Comparison of ENCODE assay signal across 1 mouse cellular context in the genomic region with DNA sequence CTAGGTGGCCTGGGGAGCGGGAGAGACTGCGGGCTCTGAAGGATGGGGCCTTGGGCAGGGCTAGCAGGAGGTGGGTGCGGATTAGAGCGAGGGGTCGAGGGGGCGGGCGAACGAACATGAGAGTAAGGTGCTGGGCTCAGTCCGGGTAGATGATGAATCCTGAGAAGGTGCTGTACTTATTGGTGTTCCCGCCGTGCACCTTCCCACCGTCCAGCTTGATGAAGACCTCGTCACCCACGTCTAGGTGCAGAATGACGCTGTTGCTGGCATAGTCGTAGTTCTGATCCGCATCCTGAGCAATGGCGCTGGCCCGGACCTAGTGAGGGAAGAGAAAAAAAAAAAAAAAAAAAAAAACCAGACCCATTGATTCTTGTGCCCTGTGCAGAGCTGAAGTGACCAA.
TF ChIP-seq lines count a peak whose summit lies in the region.

No protein-coding gene starts in this region.

TF ChIP-seq in myocyte, 11 proteins besides CTCF, POLR2A, EP300 and RAD21:
- TF ChIP-seq CEBPB (IDR thresholded peaks at IDR 0.05; ENCODE audit: insufficient read depth, poor library complexity, severe bottlenecking) (no peak), POLR2AphosphoS2 (IDR thresholded peaks at IDR 0.05; ENCODE audit: insufficient read length, low read depth) (peak; percentile 85), USF1 (IDR thresholded peaks at IDR 0.05; ENCODE audit: low read depth) (no peak)
